Mouse (Mus musculus) testis, postnatal 10 days (tissue): ENCODE measurements around the gene Plekhb1.
A peak's percentile ranks its signal among the peaks of the same experiment; 100 is the strongest.

Source experiments
- DNase-seq: peaks from one replicate; pipeline ENCODE4 v3.0.0; 2021; ENCODE audit warnings: low spot score

The Plekhb1 gene

DNA sequence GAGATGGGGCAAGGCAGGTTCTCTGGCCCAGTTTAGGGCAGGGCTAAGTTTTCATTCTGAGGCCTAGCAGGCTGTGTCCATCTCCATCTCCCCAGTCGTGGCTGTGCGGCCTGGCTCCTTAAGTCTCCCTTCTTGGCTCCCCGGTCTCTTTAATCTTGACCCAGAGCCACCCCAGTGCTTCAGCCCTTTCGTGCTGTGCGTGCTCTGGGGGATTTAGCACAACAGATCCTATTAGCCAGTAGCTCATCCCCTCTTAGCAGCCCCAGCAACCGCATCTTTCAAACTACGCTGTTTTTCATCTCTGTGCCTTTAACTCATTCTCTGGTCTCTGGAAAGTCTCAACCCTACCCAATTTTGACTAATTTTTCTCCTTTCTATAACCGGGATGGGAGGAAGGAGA lies at the start of gene Plekhb1:
Gene Plekhb1, minus strand, starts transcription at position 184 of the 400 bp plus-strand sequence.
- DNase-seq: no peak

GRCm38 (mm10) chr7:100706883-100707480 lies 44.8 kb upstream of the Plekhb1 start:
- no peak for DNase-seq

DNA sequence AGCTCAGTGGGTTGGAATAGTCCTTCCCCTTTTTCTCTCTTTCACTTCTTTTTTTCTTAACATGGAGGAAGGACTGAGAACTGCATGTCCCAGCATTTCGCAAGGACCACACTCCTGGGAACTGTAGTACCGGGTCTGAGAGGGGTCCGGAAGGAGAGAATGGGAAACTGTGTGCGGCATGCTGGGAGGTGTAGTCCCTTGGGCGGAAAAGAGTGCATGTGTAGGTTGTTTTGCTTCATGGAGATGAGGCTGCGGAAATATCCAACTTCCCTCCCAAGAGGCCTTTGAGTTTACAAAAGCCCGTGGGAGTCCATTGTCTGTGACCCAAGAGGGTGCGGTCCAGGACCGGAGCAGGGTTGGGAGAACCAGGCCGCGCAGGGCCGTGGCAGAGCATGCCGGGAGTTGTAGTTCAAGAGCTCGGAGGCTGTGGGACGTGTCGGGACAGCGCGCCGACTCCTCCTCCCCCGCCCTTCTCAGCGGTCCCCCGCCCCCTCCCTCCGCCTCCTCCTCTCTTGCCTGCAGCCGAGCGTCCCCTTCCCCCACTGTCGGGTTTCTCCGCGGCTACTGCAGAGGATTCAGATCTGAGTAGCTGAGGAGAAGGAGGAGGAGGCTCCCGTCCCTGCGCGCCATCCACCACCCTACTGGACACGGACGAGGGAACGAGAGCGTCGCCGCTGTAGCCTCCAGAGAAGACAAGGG lies 44.1 kb upstream of the Plekhb1 start, which contains the start of gene Fam168a:
Gene Fam168a, plus strand, starts transcription at position 493 of the 699 bp plus-strand sequence.
- peak; percentile 96 for DNase-seq

GRCm38 (mm10) chr7:100699771-100700770 lies 37.9 kb upstream of the Plekhb1 start:
- DNase-seq: no peak

DNA sequence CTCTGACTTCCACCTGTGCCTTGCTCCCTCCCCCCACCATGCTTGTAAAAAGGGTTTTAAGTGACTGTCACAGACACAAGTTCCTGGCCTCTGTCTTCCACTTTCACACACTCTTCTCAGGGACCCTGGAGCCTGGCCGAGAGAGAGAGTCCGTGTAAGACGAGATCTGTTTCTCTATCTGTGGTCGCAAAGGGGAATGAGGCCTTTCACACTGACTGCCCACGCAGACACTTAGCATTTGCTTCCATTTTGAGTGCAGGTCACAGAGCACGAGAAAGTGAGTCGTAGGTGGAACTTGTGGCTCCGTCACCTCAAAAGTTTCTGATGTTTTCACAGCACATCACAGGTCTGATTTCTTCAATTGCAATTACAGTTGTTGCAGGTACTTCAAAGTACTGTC lies 31.0 kb upstream of the Plekhb1 start:
- no peak for DNase-seq

GRCm38 (mm10) chr7:100688471-100688870 lies 26.3 kb upstream of the Plekhb1 start:
- DNase-seq: no peak

- peak; percentile 90 for DNase-seq
These were observed 23.1 kb upstream of the Plekhb1 start for GRCm38 (mm10) chr7:100685061-100686030.

DNA sequence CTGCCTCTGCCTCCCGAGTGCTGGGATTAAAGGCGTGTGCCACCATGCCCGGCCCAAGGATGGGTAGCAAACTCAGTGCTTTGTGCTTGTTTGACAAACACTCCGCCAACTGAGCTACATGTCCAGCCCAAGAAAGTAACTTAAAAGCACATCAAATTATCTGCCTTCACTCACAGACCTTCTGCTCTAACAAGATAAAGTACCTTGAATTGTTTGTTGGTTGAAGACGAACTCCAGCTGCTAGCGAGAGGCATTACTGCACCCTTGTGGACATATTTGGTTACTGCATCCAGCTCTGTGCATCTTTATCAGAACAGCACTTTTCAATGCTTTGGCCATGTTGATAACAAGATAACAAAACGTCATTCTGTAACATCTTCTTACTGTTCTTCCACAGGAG lies 22.3 kb upstream of the Plekhb1 start:
- DNase-seq: peak; percentile 70

GRCm38 (mm10) chr7:100684081-100684480 lies 21.9 kb upstream of the Plekhb1 start:
- DNase-seq: no peak

DNA sequence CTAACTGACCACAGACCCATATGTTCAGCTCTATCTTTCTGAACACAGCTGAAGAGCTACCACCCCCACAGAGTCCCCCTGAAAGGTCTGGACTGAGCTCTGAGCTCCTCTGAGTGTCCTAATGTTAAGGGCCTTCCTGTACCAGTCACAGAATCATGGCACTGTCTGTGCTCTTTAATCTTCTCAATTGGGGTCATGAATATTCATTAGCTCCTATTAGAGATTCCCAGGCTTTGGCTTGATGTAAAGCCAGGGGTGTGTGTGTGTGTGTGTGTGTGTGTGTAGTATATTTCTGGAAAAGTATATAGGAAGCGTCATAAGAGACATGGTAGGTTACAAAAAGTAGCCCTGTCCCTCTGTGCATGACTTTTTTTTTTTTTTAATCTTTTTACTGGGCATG lies 21.0 kb upstream of the Plekhb1 start:
- no peak for DNase-seq

DNA sequence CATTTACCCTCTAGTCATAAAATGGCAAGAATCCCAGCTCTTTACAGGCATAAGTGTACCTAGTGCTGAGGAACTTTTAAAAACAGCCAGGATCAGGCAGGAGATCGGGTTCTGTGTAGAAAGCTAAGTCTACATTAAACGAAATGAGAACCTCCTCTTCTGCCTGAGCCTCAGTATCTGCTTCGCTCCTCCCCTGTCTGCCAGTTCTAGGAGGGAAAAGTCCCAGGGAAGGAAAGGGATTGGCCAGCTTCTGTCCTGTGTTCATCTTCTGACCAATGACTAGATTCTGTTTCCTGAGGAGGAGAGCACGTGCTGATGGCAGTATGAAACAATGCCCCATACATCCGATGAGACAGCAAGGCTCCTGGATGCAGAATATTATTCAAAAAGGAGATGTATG lies 18.9 kb upstream of the Plekhb1 start:
- no peak for DNase-seq

DNA sequence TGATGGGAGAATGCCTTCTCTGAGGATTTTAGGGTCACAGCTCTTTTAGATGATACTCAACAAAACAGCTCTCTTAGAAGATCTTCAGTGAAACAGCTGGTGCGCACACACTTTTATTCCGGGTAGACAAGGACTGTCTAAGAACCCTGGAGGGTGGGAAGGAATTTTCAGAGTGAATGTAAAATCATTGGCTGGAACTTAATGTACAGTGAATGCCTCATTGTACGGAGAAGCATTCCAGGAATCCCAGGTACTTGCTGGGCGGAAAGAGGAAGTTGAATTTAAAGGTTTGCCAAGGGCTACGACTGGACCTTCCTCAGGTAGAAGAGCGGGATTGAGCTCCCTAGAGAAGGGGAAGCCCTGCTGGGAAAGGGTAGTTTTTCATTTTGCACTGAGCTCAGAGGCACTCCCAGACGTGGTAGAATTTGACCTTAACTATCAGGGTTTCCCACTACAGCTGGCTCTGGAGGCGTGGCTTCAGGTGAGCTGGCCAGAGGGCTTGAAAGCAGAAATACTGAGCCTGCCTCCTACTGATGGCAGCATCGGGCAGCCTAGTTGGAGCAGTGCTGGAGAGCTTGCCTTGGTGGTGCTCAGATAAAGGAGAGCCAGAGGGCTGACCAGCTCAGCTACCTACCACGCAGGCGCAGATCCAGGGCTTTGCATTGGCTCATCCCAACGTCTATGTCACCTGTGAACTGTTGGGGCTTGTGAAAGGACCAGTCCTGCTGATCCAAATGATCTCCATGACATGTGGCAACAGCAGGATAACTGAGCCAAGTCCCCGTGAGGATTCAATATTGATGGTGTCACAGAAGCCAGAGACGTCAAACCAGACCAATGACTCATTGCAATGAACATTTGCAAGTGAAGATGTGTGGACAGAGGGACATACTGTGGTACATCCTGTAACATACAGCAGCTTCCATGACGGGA lies 17.0 kb upstream of the Plekhb1 start:
- DNase-seq: no peak

DNA sequence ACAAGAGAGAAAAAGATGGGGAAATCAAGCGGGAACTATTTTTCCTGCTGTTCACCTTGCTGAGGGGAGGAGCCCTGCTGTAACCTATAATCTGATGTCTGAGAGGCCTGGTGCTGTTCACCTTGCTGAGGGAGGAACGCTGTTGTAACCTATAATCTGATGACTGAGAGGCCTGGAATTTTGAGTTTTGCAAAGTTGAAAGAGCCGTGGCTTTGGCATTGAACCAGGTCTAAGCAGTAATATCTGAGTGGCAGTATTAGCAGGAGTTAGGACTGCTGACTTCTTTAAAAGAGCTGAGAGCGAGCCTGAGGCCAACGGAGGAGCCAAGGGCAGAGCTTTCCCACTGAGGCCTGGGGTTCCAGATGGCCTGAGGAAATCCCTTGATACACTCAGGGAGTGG lies 15.8 kb upstream of the Plekhb1 start:
- no peak for DNase-seq

DNA sequence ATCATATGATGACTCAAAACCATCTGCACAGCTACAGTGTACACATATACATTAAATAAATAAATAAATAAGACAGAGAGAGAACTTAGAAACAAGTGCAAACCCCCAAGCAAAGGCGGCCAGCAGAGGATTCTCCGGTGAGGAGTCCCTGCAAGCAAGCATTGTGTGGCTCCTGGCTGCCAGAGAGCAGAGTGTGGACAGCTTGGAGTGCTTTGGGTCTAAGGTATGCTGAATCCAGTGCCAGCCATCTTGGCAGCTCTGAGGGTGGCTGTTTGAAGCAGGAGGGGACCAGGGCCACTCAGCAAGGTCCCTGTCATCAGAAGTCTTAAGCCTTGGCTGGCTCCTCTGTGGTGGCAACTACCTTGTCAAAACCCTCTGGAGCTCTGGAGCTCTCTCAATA lies 12.7 kb upstream of the Plekhb1 start:
- DNase-seq: no peak

DNA sequence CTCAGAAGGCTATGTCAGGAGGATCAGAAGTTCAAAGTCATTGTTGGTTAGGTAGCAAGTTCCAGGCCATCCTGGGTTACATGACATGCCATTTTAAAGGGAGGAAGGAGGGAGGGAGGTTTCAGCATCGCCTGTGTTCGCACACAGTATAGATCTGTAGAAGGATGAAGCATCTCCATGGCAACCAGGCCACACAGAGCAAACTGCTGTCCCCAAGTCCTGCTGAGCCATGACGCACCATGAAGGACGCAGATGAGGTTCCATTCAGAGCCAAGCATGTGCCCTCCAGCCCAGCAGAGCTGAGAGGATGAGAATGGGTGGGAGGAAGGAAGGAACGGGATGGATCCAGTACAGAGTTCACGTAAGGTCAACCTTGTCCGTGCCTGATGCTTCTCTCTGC lies 11.2 kb upstream of the Plekhb1 start:
- no peak for DNase-seq

DNA sequence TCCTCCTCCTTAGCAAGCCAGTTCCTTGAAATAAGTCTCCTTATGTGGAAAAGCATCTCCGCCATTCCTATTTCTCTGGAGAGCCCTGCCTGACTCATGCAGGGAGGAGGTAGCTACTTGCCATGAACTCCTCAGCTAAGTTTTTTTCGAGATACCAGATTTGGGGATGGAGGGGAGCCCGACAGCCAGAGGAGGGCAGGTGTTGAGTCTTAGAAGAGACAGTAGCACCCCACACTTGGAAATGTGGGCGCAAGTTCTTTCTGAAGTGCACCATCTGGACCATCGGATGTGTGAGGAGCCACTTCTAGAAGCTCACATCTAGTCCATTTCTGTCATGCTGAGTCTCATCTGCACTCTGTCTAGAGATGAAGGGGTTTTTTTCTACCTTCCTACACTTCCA lies 8.4 kb upstream of the Plekhb1 start:
- no peak for DNase-seq

GRCm38 (mm10) chr7:100663729-100664304 lies 1.6 kb upstream of the Plekhb1 start:
- no peak for DNase-seq

GRCm38 (mm10) chr7:100663190-100663589 lies 976 bp upstream of the Plekhb1 start:
- DNase-seq: peak; percentile 94

DNA sequence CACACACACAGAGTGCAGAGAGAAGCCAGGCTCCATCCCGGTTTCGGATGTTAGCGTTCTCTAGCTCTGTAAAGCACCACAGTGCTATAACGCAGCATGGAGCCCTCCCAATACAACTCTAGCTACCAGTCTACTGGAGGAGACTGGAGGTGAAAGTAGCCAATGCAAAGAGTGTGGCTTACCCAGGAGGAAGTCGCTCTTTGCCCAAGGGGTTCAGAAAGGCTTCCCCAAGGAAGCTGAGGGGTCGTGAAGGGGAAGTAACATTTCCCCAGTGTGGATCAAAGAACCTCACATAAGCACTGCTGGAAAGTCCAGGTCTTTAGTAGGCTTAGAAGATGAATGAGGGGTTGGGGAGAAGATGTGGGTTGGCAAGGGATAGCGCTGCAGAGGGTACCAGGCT lies 950 bp downstream of the Plekhb1 start:
- DNase-seq: no peak

DNA sequence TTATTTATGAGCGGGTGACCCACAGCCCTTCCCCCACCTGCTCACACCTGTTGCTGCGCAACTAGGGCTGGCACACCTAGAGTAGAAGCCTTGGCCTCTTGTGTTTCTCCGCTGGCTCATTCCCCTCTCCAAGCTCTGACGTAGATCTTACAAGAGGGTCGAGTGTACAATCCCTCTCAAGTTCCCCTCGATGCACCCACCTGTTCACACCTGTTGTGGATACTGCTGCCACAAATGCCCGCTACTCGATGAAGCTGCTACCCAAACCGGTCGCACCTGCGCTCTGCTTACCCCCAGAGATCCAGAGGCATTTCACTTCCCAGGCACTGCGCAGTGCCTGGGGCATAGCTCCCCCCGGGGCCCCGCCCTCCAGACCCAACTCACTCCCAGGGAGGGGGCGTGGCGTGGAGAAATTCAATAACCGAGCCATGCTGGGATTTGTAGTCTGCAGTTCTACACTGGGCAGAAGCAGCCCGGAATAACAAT lies 4.1 kb downstream of the Plekhb1 start:
- peak; percentile 70 for DNase-seq
